Mouse (Mus musculus) cerebral cortex, adult 2 months (tissue): ENCODE data around the gene D630039A03Rik.

Experiments
- WGBS: fragments of 180-500 bp; shearing (Covaris S2); methylation state at CpG from one replicate; pipeline ENCODE4 v1.1.7; 2018; 5-methylcytosine and 5-hydroxymethylcytosine counted together

D630039A03Rik gene

DNA sequence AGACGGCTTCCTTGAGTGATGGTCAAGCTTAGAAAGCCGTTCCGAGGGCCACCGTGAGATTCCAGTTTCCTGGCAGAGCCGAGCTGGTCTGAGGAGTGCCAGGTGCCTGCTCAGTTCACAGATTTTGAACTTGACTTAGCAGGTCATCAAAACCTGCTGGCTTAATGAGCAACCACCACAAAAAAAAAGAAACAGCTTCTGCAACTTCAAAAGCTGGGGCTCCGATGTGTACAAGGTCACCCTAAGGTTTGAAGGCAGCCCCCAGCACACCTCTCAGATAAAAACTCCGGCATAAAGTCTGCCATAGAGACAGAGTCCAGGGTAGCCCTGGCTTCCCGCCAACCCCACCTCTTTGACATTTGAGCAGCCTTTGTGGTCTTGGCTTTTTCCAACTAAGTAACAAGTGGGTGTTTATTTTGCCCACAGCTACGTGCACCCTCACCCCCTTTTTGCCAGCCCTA lies at the start of gene D630039A03Rik:
D630039A03Rik (minus strand) TSS at position 97 of the 461 bp plus-strand sequence.
- WGBS: 32% methylated on average over 9 of the region's 9 CpGs

DNA sequence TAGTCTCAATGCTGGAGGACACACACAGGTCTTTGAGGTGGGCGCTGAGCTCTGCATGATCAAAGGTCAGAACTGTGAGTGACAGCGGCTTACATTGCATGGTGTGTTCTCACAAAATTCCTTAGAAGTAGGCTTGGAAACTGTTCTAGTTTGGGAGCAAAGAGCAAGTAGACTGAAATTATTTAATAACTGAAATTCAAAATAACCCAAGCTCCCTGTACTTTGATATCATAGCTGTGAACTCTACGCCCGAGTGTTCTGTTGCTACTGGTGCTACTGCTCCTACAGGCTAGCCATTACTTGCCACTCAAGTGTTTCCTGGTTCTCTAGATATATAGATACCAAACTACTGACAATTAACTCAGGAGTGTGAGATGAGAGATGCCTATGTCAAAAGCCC lies 49.4 kb upstream of the D630039A03Rik start:
- WGBS: 94% methylated on average over 4 of the region's 4 CpGs

DNA sequence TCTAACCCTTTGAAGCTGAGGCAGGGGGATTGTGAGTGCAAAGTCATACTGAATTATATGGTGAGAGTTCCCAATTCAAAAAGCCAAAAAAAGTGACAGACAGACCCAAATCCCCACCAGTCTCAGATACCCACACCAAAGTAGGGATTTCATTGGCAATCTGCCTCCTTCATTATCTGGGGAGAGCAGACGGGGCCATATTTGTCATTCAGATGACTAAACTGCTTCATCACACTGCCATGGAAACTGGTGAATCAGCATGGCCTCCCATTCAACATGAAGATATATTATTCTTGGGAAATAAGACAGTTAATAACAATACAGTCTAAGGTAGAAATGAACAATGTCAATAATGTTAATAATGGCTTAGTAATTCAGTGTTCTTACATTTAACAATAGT lies 48.0 kb upstream of the D630039A03Rik start:
- WGBS: 46% methylated on average over 1 of the region's 1 CpGs

DNA sequence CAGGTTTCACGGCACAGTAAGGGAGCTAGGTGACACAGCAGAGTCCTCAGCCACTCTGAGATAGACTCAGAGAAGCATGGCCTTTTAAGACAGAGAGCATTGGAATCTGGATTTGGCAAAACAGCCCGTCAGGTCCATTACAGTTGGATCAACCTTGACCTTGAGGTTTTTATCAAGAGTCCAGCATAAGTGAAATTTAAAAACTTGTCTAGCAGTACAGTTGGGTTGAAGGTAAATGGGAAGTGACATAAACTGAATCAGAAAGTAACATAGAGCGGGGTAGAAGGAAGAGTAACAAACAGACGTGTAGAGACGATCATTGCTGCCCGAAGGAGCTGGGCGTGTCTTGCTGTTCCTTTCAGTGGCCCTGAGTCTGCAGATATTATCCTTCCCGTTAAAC lies 43.0 kb upstream of the D630039A03Rik start:
- 93% methylated on average over 8 of the region's 8 CpGs for WGBS

GRCm38 (mm10) chr4:57958098-57958497 lies 42.0 kb upstream of the D630039A03Rik start:
- 77% methylated on average over 9 of the region's 9 CpGs for WGBS

GRCm38 (mm10) chr4:57957200-57958085 lies 41.3 kb upstream of the D630039A03Rik start:
- 58% methylated on average over 11 of the region's 11 CpGs for WGBS

DNA sequence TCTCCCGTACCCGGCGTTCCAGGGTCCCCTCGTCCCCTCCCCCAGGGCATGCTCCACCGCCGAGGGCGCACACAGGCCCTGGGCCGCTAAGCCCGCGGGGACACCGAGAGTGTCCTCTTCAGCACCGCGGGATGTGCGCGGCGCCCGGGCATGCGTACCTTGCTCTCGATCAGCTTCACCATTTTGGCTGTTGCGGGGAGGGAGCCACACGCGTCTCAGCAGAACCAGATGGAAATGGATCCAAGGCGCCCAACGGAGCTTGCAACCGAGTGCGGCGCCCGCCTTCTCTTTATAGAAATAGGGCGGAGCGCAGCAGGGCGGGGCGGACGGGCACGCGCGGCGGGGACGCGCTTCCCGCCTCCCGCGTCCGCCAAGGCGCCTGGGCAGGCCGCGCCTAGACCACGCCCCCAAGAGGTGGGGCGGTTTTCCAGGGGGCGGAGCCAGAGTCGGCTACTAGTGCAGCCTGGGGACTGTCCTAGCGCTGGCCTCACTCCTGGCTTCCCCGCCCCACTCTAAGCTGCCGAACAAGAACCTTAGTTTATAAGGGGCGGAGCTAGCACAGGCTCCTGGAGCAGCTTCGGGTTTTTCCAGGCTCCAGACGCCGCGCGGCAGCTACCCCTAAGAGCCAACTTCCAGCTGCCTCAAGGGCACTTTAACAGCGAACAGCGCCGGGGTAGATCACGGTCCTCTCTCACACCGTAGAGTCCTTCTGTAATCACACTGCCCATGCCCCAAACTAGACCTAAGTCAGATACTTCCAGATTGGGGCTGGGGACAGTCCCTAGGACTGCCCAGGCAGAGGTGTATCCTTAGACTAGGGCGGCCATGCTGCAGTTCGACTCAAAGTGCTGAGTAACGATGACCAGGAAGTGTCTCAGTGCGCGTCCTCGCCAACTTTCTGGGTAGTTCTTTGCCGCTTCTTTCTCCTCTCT lies 40.2 kb upstream of the D630039A03Rik start, which contains the start of gene Txn1:
Txn1 (minus strand) TSS at position 383 of the 932 bp plus-strand sequence.
- under 1% methylated on average over 71 of the region's 71 CpGs for WGBS

- under 1% methylated on average over 25 of the region's 25 CpGs for WGBS
These were observed 39.5 kb upstream of the D630039A03Rik start for GRCm38 (mm10) chr4:57955544-57955958.

DNA sequence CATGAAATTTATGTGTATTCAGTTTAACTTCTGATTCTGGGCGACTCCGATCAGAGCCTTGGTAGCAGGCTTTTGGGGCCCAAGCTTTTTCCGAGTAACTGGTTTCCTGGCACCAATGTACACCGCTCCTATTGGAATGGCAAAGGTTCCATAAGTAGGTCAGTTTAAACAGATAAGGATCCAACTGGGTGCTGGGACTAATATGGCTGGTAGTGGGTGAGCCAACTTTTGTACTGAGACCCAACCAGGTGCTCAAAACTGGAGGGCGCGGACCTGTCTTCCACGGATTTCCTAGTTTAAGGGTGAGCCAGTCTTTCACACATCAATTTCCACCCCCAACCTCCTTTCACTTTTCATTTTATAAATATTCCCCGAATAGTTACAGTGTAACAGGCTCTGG lies 38.9 kb upstream of the D630039A03Rik start:
- WGBS: 67% methylated on average over 8 of the region's 8 CpGs

- 50% methylated on average over 6 of the region's 6 CpGs for WGBS
These were observed 38.5 kb upstream of the D630039A03Rik start for GRCm38 (mm10) chr4:57954580-57954979.

DNA sequence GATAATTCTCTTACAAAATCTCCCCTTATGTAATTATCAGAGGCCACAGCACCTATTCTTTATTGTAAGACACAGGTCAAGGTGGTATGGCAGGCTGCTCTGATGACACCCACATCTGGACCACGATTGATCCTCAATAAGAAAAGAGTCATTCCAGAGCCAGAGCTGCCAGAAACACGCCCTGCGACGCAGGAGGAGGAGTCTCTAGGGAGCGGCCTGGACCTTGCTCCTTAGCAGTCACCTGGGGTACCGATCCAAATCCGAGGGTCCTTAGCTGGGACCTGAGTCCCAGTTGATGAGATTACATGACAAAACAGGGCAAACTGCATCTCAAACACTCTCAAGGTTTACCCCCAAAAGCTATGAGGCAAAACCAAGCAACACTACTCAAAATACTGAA lies 37.7 kb upstream of the D630039A03Rik start:
- WGBS: 94% methylated on average over 7 of the region's 7 CpGs

GRCm38 (mm10) chr4:57952891-57953290 lies 36.8 kb upstream of the D630039A03Rik start:
- 85% methylated on average over 1 of the region's 1 CpGs for WGBS

- 88% methylated on average over 3 of the region's 3 CpGs for WGBS
These were observed 36.3 kb upstream of the D630039A03Rik start for GRCm38 (mm10) chr4:57952416-57952815.

- WGBS: 92% methylated on average over 6 of the region's 6 CpGs
These were observed 33.8 kb upstream of the D630039A03Rik start for GRCm38 (mm10) chr4:57949866-57950265.

GRCm38 (mm10) chr4:57947476-57947875 lies 31.4 kb upstream of the D630039A03Rik start:
- WGBS: 91% methylated on average over 4 of the region's 4 CpGs

- 75% methylated on average over 10 of the region's 10 CpGs for WGBS
These were observed 30.9 kb upstream of the D630039A03Rik start for GRCm38 (mm10) chr4:57947036-57947435.

DNA sequence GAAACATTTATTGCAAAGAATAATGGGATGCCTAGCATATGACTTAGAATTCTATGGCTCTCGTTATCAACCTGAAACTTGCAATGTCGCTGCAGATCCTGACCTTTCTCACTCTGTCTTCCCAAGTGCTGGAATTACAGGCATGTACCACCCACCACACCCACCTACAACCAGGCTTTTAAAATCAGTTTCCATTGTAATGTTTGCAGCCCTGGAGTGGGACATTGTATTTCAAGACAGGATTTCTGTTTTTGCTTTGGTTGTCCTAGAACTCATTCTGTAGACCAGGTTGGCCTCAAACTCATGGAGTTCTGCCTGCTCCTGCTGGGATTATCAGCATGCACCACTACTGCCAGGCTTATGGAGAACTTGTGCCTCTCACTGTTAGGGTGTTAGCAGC lies 26.8 kb upstream of the D630039A03Rik start:
- WGBS: 91% methylated on average over 2 of the region's 2 CpGs

DNA sequence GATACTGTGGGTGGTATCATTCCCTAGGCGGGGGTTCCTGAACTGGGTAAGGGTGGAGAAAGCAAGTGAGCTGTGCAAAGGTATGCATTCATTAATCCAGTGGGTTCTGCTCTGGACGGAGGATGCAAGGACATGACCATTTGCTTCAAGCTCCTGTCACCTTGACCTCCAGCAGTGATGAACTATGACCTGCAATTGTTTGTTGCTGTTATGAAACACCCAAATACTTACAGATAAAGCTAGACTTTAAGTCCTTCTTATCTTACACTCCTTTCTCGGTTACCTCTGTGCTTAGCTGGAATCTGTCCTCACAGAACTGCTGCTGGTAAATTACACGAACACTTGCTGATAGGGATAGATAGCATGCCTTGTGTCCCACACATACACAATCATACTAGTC lies 24.5 kb upstream of the D630039A03Rik start:
- 95% methylated on average over 4 of the region's 4 CpGs for WGBS

DNA sequence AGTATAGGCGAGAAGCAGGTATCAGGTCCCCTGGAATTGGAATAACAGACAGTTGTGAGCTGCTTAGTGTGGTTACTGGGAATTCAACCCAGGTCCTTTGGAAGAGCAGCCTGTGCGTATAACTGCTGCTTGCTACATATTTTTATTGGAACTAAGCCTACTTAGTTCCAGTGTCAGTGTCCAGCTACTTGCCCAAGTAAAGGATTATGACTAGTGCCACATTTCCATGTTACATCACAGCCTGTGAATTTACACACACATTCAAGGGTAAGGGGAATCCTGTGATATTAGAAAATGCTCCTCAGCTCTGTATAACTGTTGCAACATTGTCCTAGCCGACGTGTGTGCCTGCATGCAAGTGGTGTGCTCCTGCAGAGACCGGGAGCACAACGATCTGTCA lies 21.2 kb upstream of the D630039A03Rik start:
- 85% methylated on average over 6 of the region's 6 CpGs for WGBS

GRCm38 (mm10) chr4:57934181-57934580 lies 18.1 kb upstream of the D630039A03Rik start:
- WGBS: 77% methylated on average over 5 of the region's 5 CpGs

- 77% methylated on average over 5 of the region's 5 CpGs for WGBS
These were observed 14.6 kb upstream of the D630039A03Rik start for GRCm38 (mm10) chr4:57930559-57931170.
